Mouse (Mus musculus) layer of hippocampus, postnatal 25 days (tissue): ENCODE measurements around the gene Cdkal1. TPM values are rescaled to one million over a fixed set of nuclear protein-coding genes. Genes with fewer than 3 reads are reported as not detected.
A peak's percentile ranks its signal among the peaks of the same experiment; 100 is the strongest.

Experiments
- DNase-seq, 2 experiments: peaks; one replicate each; pipeline ENCODE4 v3.0.0; 2022; ENCODE audit warnings: mixed read lengths in 2 of 2, low spot score in 1 of 2; ENCODE audit errors: extremely low spot score in 1 of 2
- total RNA-seq, 2 experiments: library from RNA; stranded (reverse); gene quantifications; 2 replicates each; pipeline ENCODE4 v1.2.3; 2021

Cdkal1 gene
- total RNA-seq, 2 experiments from 2014 or later = 22.0 to 22.1 TPM

GRCm38 (mm10) chr13:29312026-29312425 is 543.4 kb downstream of the Cdkal1 start:
- DNase-seq = no peak

DNA sequence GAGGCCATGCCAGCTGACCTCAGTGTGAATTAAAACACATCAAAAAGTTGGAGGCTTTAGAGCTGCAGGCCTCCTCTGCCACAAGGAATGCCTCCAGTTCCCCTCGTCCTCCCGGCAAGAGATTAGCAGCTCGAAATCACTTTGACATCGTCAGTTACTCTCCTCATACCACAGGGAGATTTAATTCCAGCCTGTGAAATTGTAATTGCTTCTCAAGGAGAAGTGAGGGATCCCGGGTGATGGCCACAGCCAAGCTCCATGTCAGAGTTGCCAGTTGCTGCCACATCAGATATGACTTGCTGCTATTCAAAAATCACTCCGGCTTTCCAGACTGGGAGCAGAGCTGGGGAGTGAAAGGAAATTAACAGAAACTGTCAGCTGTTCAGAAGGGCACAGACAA is 548.1 kb downstream of the Cdkal1 start:
- DNase-seq = no peak

DNA sequence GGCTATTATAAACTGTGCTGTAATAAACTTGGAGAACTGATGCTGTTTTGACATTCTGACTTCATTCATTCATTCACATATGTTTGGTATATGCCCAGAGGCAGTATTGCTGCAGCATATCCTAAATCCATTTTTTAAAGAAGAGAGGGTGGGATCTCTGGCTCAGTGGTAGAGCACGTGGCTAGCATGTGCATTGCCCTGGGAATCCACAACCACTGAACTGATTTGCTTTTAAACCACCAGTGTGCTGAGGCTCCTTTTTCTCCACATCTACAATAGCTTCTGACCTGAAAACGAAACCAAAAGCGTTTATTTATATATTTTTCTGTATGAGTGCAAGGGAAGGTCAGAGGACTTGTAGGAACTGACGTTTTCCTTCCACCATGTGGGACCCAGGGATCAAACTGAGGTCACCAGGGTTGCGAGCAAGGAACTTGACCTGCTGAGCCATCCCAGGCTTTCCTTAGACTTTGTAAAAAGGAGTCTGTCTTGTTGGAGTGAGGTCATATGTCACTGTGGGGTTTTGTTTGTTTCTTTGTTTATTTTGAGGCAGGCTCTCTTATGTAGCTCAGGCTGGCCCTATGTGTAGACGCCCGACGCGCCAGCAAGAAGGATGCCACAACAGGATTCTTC is 562.8 kb downstream of the Cdkal1 start:
- no peak for DNase-seq

- DNase-seq = no peak
Measured at GRCm38 (mm10) chr13:29290569-29290968, 564.9 kb downstream of the Cdkal1 start.

DNA sequence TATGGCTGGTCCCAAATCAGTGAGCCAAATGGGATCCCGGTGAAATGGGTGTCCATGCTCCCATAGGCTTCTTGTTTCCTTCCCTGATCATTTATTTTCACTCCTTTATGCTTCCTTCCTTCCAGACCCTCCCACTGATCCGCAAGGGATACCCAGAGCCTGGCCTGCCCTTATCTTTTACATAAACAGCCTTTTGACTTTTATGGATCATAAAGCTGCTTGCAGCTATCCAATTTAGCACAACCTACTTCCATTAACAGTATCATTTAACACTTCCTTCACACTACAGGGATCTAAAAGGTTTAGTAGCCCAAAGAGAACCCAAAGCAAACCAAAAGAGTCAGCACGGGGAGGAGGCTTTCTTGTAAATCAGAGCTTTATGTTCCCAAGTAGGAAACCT is 570.4 kb downstream of the Cdkal1 start:
- no peak for DNase-seq

DNA sequence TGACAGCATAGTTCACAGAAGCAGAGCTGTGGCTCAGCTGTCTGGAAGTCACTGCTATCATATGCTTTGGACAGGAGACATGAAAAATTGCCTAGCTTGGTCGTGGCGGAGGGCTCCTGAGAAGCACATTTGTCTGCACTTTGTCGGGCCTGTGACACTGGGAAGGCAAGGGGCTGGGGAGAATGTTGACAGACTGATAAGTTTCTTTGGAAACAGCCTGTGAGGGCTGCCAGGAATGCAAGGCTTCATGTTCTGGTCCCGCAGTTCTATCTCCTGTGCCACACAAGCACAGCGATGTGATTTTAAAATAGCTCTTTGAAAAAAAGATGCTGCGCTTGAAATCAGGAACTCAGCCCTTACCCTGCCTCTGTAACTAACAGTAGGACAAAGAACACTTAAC is 573.9 kb downstream of the Cdkal1 start:
- no peak for DNase-seq

DNA sequence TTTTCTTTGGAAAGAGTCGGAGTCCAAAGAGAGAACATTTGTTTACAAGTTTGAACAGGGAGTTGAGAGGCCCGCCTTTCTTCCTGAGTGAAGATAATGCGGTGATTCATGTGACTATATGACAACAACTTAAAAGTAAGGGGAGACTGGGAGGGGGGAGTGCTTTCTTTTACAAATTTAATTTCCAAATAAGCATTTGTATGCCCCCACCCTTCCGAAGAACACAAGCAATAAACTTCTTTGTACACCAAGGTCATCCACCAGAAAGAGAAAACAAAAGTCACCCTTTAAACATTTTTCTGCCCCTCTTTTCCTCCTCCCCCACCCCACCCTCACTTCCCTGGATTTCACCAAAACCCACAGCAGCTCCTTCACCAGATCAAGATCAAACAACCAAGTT is 577.3 kb downstream of the Cdkal1 start:
- DNase-seq = no peak

DNA sequence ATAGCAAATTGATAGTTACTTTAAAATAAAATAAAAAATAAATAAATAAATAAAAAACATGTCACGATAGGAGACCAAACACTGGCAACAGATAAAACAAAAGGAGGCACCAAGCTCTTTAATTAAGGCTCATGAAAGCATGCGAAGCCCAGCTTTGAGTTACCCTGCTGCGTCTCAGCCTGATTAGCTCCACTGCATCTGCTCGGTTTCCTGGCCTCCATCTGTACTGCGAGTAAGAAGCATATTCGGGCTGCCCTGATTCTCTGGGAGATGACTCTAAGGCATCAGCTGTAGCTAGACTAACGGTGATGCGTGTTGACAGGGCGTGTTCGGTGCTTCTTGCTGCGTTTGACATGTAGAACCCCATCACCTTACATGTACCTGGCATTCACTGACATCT is 581.2 kb downstream of the Cdkal1 start:
- DNase-seq = peak; percentile 26 to 32

GRCm38 (mm10) chr13:29273693-29274221 is 581.7 kb downstream of the Cdkal1 start:
- no peak for DNase-seq

GRCm38 (mm10) chr13:29271451-29271850 is 584.0 kb downstream of the Cdkal1 start:
- DNase-seq = no peak

- DNase-seq = no peak
Measured at GRCm38 (mm10) chr13:29264015-29264711, 591.3 kb downstream of the Cdkal1 start.

DNA sequence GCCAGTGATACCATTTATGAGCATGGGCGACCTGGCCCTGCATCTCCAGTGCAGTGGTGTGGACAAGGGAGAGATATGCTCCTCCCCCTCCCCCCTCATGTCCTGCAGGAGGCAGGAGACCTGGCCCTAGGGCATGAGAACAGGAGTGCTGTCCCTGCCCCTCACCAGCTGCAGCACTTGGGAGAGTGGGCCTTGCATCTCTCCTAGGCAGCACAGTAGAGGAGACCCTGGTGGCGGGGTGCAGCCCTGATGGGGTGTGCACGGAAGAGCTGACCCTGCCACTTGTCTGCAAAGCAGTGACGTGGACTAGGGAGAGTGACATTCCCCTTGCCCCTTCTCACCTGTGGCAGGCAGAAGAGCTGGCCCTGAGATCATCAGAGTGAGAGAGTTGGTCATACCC is 593.3 kb downstream of the Cdkal1 start:
- no peak for DNase-seq

DNA sequence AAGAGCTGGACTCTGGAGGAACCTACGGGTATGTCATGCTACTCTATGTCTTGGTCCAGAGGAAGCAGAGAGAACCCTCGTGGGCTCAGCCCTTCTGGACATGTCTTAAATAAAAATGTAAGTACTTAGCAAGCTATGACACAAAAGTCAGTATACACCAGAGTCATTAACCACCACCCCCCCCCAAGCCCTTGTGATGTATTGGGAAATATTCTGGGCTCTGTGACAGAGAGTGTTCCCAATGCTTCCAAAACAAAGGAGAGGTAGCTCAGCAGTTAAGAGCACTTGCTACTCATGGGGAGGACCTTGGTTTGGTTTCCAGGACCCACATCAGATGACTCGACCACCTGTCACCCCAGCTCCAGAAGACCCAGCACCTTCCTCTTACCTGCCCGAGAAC is 606.9 kb downstream of the Cdkal1 start:
- no peak for DNase-seq

GRCm38 (mm10) chr13:29247800-29248199 is 607.7 kb downstream of the Cdkal1 start:
- DNase-seq = no peak

- DNase-seq = no peak
Measured at GRCm38 (mm10) chr13:29235065-29235464, 620.4 kb downstream of the Cdkal1 start.

GRCm38 (mm10) chr13:29234442-29234841 is 621.0 kb downstream of the Cdkal1 start:
- no peak for DNase-seq

DNA sequence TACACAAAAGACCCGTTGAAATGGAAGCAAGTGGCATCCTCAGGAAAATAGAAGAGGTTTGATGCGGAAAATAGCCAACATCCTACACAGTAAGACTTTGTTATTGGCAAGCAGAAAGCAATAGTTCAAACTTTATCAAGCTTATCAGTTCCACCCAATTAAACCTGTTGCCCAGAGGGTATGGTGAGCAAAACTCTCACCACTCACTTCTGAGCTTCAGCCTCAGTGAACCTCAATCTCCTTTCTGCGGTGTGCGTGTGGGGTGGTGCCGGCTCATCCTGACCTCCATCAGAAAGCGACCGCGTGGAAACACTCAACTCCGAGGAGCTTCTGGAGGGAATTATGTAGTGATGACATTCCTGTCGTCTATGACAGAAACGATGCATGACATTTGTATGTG is 621.5 kb downstream of the Cdkal1 start:
- no peak for DNase-seq

DNA sequence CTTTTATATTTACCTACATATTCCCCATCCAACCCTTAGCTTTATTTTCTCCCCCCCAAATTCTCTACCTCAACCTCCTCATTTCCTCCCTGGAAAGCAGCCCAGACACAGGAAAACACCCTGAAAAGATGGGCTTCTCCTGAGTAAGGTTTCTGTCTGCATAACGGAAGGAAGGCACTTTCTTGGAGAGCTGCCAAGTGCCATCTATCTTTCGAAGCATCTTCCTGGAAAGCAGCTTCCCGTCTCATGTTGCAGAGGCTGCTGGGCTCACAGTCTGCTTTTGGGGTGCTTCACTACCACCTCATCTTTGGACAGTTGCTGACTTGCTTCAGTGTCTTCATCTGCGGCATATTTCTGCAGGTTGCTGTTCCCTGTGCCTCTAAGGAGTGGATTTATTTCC is 622.8 kb downstream of the Cdkal1 start:
- DNase-seq = no peak

DNA sequence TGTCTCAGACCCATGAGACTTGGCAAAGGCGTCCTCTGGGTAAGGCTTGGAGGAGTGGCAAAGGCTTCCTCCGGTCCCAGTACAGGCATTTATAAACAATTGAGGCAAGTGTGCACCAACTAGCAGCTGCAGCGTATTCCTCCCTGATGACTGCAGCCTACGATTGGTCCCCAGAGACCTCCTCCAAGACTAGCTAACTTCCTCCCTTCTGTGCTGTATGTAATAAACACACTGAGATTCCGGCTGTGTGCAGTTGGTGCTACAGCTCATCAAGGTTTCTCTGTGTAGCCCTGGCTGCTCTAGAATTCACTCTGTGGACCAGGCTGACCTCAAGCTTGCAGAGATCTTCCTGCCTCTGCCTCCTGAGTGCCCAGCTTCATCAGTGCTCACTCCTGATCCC is 630.7 kb downstream of the Cdkal1 start:
- DNase-seq = no peak

DNA sequence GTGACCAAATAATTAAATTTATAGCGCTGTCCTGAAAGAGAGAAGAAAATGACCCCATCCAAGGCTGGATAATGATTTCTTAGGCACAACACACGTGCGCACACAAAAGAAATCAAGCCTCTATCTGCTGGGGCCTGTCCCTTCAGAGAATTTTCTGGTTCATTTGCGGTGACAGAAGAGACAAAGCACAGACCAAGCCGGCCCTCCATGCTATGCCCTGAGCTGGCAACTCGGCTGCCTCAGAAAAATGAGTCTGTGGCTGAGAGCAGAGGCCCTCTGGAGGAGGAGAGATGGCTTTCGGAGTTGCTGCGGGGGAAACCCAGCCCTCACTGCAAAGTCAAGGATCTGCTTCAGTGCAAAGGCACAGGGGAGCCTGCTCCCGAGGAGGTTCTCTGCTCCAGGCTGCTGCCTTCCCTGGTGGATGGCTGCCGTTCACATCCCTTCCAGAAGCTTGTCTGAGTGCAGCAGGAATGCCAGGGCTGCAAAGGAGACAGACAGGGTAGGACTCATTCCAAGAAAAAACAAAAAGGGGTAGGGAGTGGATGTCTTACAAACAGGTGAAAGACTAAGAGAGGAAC is 633.1 kb downstream of the Cdkal1 start:
- no peak for DNase-seq

DNA sequence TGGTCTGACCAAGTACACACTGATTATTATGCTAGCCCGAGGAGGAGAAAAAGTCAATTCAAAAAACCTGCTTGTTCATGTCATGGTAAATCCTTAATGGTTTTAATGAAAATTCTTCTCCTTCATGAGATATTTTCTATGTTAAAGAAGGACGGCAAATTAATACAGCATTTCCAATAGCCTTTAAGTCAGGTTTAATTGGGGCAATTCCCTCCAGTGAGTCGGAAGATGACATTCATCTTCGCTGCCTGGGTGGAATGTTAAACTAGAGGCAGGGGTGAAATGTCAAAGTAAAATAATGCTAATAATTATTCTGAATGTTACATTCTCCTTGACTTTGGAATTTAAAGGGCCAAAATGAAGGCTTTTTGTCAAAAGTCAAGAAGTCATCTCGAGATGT is 633.8 kb downstream of the Cdkal1 start:
- no peak for DNase-seq
